Mouse (Mus musculus): ENCODE data around the gene Bmf. TPM values are rescaled to one million over a fixed set of nuclear protein-coding genes. Genes with fewer than 3 reads are reported as not detected.

Gene Bmf
- polyA plus RNA-seq (2016; fragmentation: Nextera tagmentation; extraction: Ambion mirVana): 2.0 and 2.7 TPM in 2 replicates

GRCm38 (mm10) chr2:118549507-118550473 is at the start of gene Bmf:
TSS of gene Bmf (minus strand) at chr2:118549687.
- Histone ChIP-seq H3K9me3 (replicated peaks) (peaks cover 3% of the 10 kb centered on the region; the same call in 1 of the 2 replicates), H3K4me1 (replicated peaks) (peaks cover 44% of the 10 kb centered on the region), H3K9ac (peak within 1 kb of the TSS; percentile 76), H3K4me2 (peak within 1 kb of the TSS; percentile 87), H3K27ac (ENCODE audit: poor library complexity, severe bottlenecking) (peak within 1 kb of the TSS; percentile 39; the same call in 1 of the 2 replicates), H3K4me3 (peak within 1 kb of the TSS; percentile 80), H3K27me3 (replicated peaks) (no peaks in the 10 kb centered on the region), H3K36me3 (no peaks in the 10 kb centered on the region)
- 1% methylated on average over 45 of the region's 45 CpGs for WGBS
- ATAC-seq (ENCODE audit: insufficient number of reproducible peaks, low FRiP score): peak; percentile 89

GRCm38 (mm10) chr2:118599087-118599486 is 49.6 kb upstream of the Bmf start:
- Histone ChIP-seq H3K4me1 (replicated peaks) (peaks cover 34% of the 10 kb centered on the region), H3K27me3 (replicated peaks) (no peaks in the 10 kb centered on the region), H3K27ac (ENCODE audit: poor library complexity, severe bottlenecking) (no peak overlapping the region), H3K9me3 (replicated peaks) (no peaks in the 10 kb centered on the region), H3K4me2 (peak overlapping the region; percentile 74), H3K4me3 (peak overlapping the region; percentile 69), H3K9ac (peak overlapping the region; percentile 79), H3K36me3 (peaks cover 30% of the 10 kb centered on the region)
- WGBS: 28% methylated on average over 5 of the region's 5 CpGs
- ATAC-seq (ENCODE audit: insufficient number of reproducible peaks, low FRiP score): no peak

- WGBS: 6% methylated on average over 41 of the region's 41 CpGs
- H3K9me3 ChIP-seq (replicated peaks): no peaks in the 10 kb centered on the region
- H3K27ac ChIP-seq (ENCODE audit: poor library complexity, severe bottlenecking): peak within 1 kb of the TSS; percentile 45
Observed at GRCm38 (mm10) chr2:118597673-118598568, 48.4 kb upstream of the Bmf start, which contains the start of gene Bub1b. TSS of gene Bub1b (plus strand) at chr2:118598211.

GRCm38 (mm10) chr2:118591083-118591482 is 41.6 kb upstream of the Bmf start:
- Histone ChIP-seq H3K4me2 (no peak overlapping the region), H3K4me3 (no peak overlapping the region), H3K27me3 (replicated peaks) (no peaks in the 10 kb centered on the region), H3K9ac (no peak overlapping the region), H3K4me1 (replicated peaks) (no peaks in the 10 kb centered on the region), H3K36me3 (no peaks in the 10 kb centered on the region), H3K27ac (ENCODE audit: poor library complexity, severe bottlenecking) (no peak overlapping the region), H3K9me3 (replicated peaks) (no peaks in the 10 kb centered on the region)
- no peak for ATAC-seq (ENCODE audit: insufficient number of reproducible peaks, low FRiP score)
- 80% methylated on average over 4 of the region's 4 CpGs for WGBS

More at GRCm38 (mm10) chr2:118597673-118598568, 48.4 kb upstream of the Bmf start, which contains the start of gene Bub1b:
- Histone ChIP-seq H3K9ac (peak within 1 kb of the TSS; percentile 79), H3K27me3 (replicated peaks) (no peaks in the 10 kb centered on the region), H3K4me2 (peak within 1 kb of the TSS; percentile 74), H3K4me3 (peak within 1 kb of the TSS; percentile 69), H3K4me1 (replicated peaks) (peaks cover 34% of the 10 kb centered on the region), H3K36me3 (peaks cover 18% of the 10 kb centered on the region)
- ATAC-seq (ENCODE audit: insufficient number of reproducible peaks, low FRiP score): peak; percentile 92

- H3K27me3 ChIP-seq (replicated peaks): no peaks in the 10 kb centered on the region
- H3K9me3 ChIP-seq (replicated peaks): no peaks in the 10 kb centered on the region
- no peak overlapping the region for H3K27ac ChIP-seq (ENCODE audit: poor library complexity, severe bottlenecking)
- H3K4me3 ChIP-seq: no peak overlapping the region
- no peak overlapping the region for H3K9ac ChIP-seq
- WGBS: 65% methylated on average over 3 of the region's 3 CpGs
- no peak for ATAC-seq (ENCODE audit: insufficient number of reproducible peaks, low FRiP score)
- no peaks in the 10 kb centered on the region for H3K4me1 ChIP-seq (replicated peaks)
- no peaks in the 10 kb centered on the region for H3K36me3 ChIP-seq
- H3K4me2 ChIP-seq: no peak overlapping the region
Observed at GRCm38 (mm10) chr2:118587686-118588085, 38.2 kb upstream of the Bmf start.

- Histone ChIP-seq H3K4me1 (replicated peaks) (no peaks in the 10 kb centered on the region), H3K4me3 (no peak overlapping the region), H3K27ac (ENCODE audit: poor library complexity, severe bottlenecking) (no peak overlapping the region), H3K9me3 (replicated peaks) (no peaks in the 10 kb centered on the region), H3K27me3 (replicated peaks) (no peaks in the 10 kb centered on the region), H3K9ac (no peak overlapping the region), H3K4me2 (no peak overlapping the region), H3K36me3 (no peaks in the 10 kb centered on the region)
- ATAC-seq (ENCODE audit: insufficient number of reproducible peaks, low FRiP score): no peak
- 77% methylated on average over 5 of the region's 5 CpGs for WGBS
Observed at GRCm38 (mm10) chr2:118586013-118586412, 36.5 kb upstream of the Bmf start.

- no peaks in the 10 kb centered on the region for H3K27me3 ChIP-seq (replicated peaks)
- no peak overlapping the region for H3K9ac ChIP-seq
- WGBS: 71% methylated on average over 3 of the region's 3 CpGs
- no peak for ATAC-seq (ENCODE audit: insufficient number of reproducible peaks, low FRiP score)
- H3K4me2 ChIP-seq: no peak overlapping the region
- no peaks in the 10 kb centered on the region for H3K9me3 ChIP-seq (replicated peaks)
- H3K4me3 ChIP-seq: no peak overlapping the region
- no peaks in the 10 kb centered on the region for H3K36me3 ChIP-seq
- no peak overlapping the region for H3K27ac ChIP-seq (ENCODE audit: poor library complexity, severe bottlenecking)
- H3K4me1 ChIP-seq (replicated peaks): no peaks in the 10 kb centered on the region
Observed at GRCm38 (mm10) chr2:118573135-118573534, 23.6 kb upstream of the Bmf start.

GRCm38 (mm10) chr2:118572183-118572836 is 22.8 kb upstream of the Bmf start:
- Histone ChIP-seq H3K36me3 (no peaks in the 10 kb centered on the region), H3K9ac (no peak overlapping the region), H3K4me2 (no peak overlapping the region), H3K9me3 (replicated peaks) (no peaks in the 10 kb centered on the region), H3K4me3 (no peak overlapping the region), H3K27me3 (replicated peaks) (no peaks in the 10 kb centered on the region), H3K4me1 (replicated peaks) (no peaks in the 10 kb centered on the region), H3K27ac (ENCODE audit: poor library complexity, severe bottlenecking) (no peak overlapping the region)
- 76% methylated on average over 9 of the region's 9 CpGs for WGBS
- no peak for ATAC-seq (ENCODE audit: insufficient number of reproducible peaks, low FRiP score)

GRCm38 (mm10) chr2:118570939-118571338 is 21.5 kb upstream of the Bmf start:
- H3K4me3 ChIP-seq: no peak overlapping the region
- no peaks in the 10 kb centered on the region for H3K9me3 ChIP-seq (replicated peaks)
- no peak for ATAC-seq (ENCODE audit: insufficient number of reproducible peaks, low FRiP score)
- no peak overlapping the region for H3K27ac ChIP-seq (ENCODE audit: poor library complexity, severe bottlenecking)
- H3K36me3 ChIP-seq: no peaks in the 10 kb centered on the region
- H3K4me2 ChIP-seq: no peak overlapping the region
- 82% methylated on average over 2 of the region's 2 CpGs for WGBS
- no peaks in the 10 kb centered on the region for H3K4me1 ChIP-seq (replicated peaks)
- H3K27me3 ChIP-seq (replicated peaks): no peaks in the 10 kb centered on the region
- no peak overlapping the region for H3K9ac ChIP-seq

GRCm38 (mm10) chr2:118567179-118567578 is 17.7 kb upstream of the Bmf start:
- Histone ChIP-seq H3K9ac (no peak overlapping the region), H3K4me3 (no peak overlapping the region), H3K27ac (ENCODE audit: poor library complexity, severe bottlenecking) (no peak overlapping the region), H3K36me3 (no peaks in the 10 kb centered on the region), H3K4me2 (no peak overlapping the region), H3K4me1 (replicated peaks) (no peaks in the 10 kb centered on the region), H3K27me3 (replicated peaks) (no peaks in the 10 kb centered on the region), H3K9me3 (replicated peaks) (0 out of 2 replicates have a peak, but pooled peaks cover 3% of the 10 kb centered on the region)
- 86% methylated on average over 8 of the region's 8 CpGs for WGBS
- no peak for ATAC-seq (ENCODE audit: insufficient number of reproducible peaks, low FRiP score)

All from heart, embryonic 12.5 days (tissue).